Mouse (Mus musculus) heart, adult 8-10 months (tissue): Measurements from ENCODE around the gene Crybg3. TPM values are rescaled to one million over a fixed set of nuclear protein-coding genes. Genes with fewer than 3 reads are reported as not detected.

Source experiments
- DNase-seq: peaks from one replicate; pipeline ENCODE4 v3.0.0; 2022; ENCODE audit warnings: low spot score
- total RNA-seq, 4 experiments: library from RNA; stranded (reverse); gene quantifications; 2 replicates each; pipeline ENCODE4 v1.2.4; 2022

Crybg3 gene
- total RNA-seq = 10 to 100 TPM; 71.6 to 83.9 (median 77.2) TPM

DNA sequence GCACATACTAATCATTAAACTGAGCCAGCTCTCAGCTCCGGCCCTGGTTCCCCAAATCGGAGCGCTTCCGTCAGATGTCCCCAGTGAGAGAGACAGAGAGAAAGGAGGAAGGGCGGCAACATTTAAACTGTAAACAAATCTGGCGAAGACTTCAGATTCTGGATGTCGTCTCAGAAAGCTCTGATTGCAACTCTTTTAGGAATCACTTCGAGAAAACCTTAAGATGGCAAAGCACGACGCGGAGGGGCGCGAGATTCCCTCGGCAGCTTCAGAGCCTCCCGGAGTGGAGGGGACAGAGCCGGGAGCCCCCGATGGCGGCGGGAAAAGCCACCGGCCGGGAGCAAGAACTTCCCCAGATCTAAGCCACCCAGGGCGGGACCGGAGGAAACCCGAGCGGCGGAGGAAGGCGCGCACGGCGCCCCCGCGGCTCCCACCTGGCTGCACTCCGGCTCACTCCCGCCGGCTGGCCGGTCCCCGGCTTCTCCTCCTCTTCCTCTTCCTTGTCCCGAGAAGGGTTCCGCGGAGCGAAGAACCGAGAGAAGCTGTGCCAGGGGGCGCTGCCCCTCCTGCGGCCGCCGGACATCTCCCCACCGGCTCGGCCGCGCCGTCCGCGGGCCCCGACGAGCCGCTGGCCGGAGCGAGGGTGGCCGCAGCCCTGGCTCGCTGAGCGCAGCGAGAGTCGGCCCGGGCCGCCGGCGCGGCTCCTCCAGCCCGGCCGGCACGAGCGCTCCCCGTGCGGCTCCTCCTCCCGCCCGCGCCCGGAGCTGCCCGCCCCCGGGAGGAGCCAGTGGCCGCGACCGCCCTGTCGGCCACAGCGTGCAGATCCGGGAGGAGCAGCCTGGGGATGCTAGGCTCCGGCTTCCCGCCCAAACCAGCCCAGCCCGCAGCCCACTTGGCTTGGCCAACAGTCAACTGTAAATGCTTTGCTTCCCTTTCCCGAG is at the start of gene Crybg3:
TSS of gene Crybg3 (minus strand) at position 669 of the 941 bp plus-strand sequence.
- peak; percentile 78 for DNase-seq

- no peak for DNase-seq
Observed at GRCm38 (mm10) chr16:59643766-59644165, 43.0 kb upstream of the Crybg3 start.

- DNase-seq = no peak
Observed at GRCm38 (mm10) chr16:59639985-59640384, 39.2 kb upstream of the Crybg3 start.

DNA sequence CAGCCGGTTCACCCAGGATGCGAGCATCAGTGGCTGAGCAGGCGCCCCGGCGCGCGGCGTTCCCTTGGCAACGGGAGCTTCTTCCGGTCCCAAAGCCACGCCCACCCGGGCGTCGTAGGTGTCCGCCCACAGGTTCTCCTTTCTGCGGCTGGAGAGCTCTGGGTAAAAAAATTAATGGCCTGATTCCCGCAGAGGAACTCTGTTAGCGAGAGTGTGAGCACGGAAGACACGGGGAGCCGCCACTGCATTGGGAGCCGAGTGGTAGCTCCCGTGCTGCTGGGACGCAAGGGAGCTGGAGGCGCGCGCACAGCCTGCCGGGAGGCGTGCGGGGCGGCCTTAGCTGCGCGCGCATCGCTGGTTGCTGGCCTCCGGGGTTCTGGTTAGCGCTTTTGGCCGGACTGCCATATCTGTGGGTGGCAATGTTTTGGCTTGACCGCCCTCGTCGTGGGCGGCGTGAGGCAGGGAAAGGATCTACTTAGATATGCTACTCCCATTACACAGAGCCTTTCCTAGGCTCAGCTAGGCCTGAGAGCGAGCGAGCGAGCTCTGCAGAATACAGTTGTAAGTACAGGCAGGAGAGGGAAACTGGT is 38.4 kb upstream of the Crybg3 start, which contains the start of gene Arl6:
TSS of gene Arl6 (minus strand) at position 290 of the 590 bp plus-strand sequence.
- peak; percentile 91 for DNase-seq

GRCm38 (mm10) chr16:59634598-59634997 is 33.8 kb upstream of the Crybg3 start:
- no peak for DNase-seq

GRCm38 (mm10) chr16:59621554-59621953 is 20.8 kb upstream of the Crybg3 start:
- no peak for DNase-seq

DNA sequence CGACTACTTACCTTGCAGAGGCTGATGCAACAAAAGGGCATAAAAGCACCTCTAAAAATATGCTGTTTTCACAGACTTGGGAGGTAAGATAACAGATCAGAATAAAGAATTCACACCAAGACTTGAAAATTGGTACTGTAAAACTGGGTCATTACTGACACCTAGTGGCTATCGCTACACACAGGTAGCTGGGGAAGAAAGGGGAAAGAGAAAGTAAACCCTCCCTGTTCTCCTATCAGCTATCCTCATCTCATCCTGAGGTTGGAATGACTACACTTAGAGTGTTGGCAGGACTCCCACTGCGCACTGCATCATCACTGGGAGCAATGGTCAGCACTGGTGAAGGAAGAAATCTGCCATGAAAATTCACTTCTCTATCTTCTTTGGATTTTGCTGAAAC is 16.4 kb upstream of the Crybg3 start:
- peak; percentile 59 for DNase-seq

DNA sequence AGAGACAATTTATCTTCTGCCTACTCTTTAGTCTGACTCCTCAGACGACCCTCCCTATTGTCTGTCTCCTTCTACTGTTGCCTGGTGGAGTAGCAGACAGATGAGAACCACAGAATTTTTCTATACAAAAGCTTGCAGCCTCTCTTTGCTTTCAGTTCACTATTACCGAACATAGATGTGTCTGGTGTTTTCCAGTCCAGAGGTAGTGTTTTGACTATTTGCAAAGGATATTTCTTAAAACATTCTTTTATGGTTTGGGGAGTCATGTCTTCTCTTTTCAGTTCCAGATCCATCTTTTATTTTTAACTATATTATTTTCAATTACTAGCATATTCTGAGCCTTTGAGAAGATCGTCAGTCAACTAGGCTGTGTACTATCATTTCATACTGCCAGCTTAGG is 14.9 kb upstream of the Crybg3 start:
- DNase-seq = no peak

GRCm38 (mm10) chr16:59610750-59611149 is 10.0 kb upstream of the Crybg3 start:
- no peak for DNase-seq

DNA sequence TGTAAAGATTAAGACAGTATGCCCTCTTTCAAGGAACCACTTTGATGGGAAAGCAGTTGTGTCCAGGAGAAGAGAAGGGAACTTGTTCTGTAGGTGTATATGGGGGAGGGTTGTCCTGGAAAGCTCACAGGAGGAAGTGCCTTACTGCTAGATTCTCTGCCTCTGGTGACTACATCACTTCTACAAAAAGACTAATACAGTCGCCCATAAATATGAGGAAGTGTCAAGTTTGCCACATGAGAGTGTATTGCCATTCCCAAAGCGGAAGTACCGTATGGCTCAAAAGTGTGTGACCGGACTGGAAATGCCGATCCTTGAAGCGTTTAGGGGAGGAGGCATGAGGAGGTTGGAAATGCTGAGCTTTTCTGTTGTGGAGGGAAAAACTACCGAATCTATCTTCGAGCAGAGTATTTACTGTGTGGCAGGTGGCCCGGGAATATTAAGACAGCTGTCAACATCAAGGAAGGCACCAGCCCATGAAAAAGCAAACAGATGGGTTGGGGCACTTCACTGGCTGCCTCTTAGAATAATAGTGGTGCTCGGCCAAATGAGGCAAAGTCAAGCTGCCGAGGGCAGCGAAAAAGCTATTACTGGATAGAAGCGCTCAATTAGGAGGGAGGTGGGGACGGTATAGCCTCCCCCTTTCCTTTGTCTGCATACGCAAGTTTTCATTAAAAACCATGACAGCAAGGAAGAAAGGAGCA is 3.5 kb upstream of the Crybg3 start:
- no peak for DNase-seq

DNA sequence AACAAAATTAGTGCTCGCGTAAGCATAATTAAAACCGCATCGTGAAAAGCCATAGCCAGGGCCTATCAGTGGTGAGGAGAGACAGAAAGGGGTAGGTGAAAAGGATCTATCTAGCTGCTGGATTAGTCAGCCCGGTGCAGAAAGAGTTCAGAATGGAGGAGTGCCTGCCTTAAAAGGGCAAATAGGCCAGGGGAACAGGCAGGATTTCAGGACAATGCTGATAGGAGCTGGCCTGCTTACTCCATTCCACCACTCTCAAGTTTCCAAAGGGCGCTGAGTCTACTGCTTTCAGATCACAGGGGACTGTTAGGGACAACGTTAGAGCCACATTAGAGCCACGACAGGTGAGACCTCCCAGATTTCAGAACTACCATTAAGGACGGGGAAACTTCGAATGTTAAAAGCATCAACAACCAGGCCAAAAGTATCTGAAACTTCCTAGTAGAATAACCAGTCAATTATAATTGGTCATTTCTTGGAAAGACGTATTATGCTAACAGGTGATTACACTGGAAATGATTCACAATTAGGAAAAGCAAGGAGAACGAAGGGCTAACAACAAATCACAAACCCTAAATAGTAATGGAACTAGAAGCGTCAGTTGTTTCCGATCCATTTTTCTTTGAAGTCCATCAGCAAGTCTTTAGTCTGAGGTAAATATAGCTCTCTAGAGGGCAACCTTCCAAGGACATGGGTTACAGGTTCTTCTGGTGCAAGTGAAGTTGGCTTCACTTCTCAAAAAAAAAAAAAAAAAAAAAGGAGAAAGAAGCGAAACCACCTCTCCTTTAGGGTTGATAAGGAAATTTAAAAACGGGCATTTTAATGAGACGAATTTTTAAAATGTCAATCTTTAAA is 1.1 kb downstream of the Crybg3 start:
- DNase-seq = peak; percentile 53

DNA sequence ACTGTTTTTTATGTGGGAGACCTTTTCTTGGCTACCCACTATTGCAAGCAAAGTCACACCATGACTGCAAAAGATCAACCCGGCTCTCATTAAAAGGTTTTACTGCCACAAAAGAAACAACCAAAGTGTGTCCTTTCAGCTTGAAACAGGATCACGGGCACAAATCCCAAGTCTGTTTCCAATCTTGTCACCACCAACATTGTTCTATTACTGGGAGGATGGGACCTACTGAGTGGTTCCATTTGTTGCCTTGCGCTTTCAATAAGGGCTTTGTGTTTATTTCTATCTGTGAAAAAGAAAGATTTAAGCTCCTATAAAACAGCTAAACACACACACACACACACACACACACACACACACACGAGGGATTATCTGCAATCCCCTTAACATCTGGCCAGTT is 1.8 kb downstream of the Crybg3 start:
- no peak for DNase-seq

DNA sequence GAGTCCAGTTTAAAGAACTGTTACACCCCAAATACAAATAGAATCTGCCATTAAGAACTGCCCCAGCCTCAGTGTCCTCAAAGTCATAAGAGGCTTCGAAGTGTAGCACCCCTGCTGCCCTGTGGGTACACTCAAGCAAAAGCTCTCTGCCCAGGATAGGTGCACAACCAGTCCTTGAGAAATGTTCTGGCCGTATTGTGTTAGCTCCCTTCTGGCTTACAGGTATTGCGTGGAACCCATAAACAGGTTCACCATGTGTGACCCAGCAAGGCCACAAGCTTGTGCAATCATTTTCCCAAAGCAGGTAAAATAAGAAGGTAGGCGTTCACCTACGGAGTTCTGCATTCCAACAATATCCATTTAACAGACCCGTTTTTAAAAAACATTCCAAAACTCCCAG is 3.5 kb downstream of the Crybg3 start:
- no peak for DNase-seq

- peak; percentile 57 for DNase-seq
Observed at GRCm38 (mm10) chr16:59594714-59595113, 6.1 kb downstream of the Crybg3 start.

DNA sequence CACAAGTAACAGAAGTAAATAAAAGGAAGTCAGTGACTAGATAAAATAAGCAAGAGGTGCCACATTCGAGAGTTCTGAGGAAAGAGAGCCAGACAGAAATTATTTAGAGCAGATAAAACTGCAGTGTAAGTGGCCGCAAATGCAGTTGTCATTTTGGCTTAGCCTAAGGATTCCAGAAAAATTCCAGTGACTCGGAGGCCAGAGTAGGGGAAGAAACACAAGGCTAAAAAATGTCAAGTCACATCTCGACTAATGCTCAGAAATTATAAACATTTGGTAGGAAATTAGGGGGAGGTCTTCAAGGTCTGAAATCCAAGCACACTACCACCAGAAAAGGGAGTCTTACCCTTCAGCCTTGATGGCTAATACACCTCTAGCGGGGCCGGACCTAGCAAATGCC is 10.0 kb downstream of the Crybg3 start:
- no peak for DNase-seq

DNA sequence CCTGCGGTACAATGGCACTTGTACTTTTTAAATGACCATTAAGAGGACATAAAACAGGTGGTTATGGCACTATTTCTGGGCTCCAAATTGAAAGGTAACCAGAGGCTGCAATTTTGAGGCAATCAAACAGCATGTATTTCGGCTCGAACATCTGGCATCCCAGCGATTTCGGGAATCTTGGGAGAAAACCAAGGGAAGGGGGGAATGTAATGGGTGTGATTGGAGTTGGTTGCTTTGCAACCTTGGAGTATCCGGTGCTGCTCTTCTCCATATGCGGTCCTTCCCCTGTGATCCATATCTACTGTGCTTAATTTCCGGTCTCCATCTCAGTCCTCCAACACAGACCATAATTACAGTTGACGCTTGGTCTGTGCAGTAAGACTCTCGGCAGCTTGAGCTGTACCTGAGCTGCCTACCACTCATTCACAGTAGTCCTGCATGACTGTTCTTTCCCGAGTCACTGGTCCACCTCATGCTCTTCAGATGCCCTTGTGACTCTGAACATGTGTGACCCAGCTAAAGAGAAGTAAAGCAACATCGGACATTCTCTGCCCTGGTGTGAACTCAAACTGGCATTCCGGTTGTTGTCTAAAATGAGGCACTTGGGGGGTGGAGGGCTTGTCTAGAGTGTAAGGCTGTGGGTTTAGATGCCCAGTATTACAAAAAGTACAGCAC is 12.3 kb downstream of the Crybg3 start:
- no peak for DNase-seq

- no peak for DNase-seq
Observed at GRCm38 (mm10) chr16:59587816-59588215, 13.0 kb downstream of the Crybg3 start.

DNA sequence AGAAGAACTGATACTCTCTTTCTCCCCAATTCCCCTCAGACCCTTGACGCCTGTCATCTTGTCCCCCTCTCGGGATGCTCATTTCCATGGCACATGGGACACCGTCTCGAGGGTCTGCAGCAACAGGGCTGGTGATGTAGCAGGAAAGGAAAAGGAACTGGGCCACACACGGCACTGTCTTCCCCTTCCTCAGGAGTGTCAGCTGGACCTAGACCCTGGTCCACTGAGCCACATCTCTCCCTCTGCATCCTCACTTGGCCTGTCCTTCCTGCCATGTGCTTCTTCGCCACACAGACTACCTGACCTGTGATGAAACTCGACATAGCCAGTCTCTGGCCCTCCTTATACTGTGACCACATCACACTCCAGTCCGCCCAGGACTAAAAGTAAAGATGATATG is 13.9 kb downstream of the Crybg3 start:
- no peak for DNase-seq

GRCm38 (mm10) chr16:59586276-59586675 is 14.5 kb downstream of the Crybg3 start:
- no peak for DNase-seq

DNA sequence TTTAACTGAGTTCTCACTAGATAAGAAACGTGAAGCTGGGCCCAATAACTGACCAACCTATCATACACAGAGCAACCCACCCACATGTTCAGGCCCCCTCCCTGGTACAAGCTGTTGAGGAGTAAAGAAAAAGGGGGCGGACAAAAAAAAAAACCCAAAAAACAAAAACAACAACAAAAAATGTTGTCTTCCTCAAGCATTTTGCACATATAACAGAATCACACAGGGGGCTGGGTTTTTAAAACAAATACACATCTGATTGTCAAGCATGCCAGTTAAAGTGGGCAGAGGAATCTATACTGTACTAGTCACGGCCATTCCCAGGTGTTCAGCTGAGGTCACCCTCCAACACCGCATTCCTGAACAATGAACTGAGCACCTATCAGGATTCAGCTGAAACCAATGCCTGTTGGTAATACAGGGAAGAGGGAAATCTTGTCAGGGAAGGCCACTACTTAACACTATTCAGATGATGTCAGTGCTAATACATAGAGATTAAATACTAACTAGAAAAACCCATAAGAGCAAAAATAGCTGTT is 15.0 kb downstream of the Crybg3 start:
- DNase-seq = no peak

DNA sequence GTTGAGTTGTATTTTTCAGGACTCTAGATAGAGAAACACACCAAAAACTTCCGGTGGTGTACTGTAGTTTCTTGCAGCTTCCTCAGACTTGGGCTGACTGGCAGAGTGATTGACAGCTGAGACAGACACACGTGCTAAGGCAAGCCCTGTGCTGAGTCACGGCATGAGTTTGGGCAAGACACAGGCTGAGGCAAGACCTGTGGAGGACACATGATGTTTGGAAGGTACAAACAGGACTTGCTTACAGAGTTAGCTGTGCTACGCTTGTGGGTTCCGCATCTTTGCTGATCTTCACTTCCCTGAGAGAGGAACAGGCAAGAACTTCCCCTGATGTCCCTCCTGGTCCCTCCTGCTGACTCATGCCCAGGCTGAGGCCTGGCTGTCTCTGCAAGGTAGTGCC is 17.3 kb downstream of the Crybg3 start:
- DNase-seq = no peak
